Mouse (Mus musculus): ENCODE data around the gene Syt11. TPM values are rescaled to one million over a fixed set of nuclear protein-coding genes. Genes with fewer than 3 reads are reported as not detected.
"Not testable (repeated sequence)": the region's sequence is repeated elsewhere in the genome, so short reads cannot be mapped to it uniquely, and the experiment has no call there.

The Syt11 gene
- total RNA-seq, 4 experiments from 2014 or later = 6.4 to 9.0 (median 7.7) TPM

DNA sequence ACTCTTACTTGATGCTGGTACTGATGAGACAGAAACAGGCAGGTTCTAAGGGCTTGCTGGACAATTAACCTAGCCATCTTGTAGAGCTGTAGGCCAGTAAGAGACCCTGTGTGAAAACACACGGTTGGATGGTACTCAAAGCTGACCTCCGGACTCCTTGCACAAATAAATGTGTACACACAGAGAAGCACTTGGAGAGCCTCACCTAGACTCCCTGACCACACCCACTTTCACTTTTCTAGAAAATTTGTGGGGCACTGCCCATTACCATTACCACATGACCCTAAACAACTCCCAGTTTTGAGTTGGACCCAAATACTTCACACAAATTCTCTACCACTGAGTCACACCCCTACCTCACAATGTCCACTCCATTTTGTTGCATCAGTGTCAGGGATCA lies 38.4 kb downstream of the Syt11 start:
- no peak for DNase-seq (ENCODE audit: low spot score)

DNA sequence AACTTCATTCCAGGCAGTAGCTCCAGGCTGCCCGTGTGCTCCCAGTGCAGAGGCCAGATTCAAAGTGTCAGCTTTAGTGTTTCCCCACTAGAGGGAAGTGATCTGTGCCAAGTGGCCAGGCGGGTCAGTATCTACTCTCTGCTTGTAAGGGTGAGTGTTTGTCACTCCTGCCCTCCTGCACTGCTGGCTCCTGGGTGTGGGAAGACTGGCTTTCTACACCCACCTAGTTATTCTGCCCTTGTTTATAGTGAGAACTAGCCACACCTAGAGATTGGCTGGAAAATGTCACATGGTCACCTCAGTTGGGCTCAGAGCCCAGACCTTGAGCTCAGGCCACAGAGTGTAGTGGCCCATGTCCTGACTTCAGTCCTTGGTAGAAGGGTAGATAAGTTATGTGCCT lies 55.9 kb downstream of the Syt11 start:
- peak; percentile 81 for DNase-seq (ENCODE audit: low spot score)

DNA sequence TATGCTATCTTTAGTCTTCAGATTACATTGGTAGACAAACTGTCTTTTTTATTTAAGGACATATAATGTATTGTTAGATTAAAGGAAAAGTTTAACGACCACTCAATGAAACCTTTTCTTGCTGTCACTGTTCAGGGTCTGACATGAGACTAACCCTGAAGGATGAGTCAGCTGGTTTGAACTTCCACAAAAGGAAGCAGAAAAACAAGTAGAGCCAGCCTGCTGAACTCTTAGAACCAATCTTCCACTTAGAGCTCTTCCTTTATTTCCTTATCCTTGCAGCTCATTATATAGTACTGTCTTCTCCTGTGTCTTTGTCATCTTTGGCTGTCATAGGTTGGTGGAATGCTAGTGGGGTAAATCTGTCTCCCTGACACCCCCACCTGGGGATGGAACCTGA lies 57.1 kb downstream of the Syt11 start:
- DNase-seq (ENCODE audit: low spot score) = peak; percentile 24

DNA sequence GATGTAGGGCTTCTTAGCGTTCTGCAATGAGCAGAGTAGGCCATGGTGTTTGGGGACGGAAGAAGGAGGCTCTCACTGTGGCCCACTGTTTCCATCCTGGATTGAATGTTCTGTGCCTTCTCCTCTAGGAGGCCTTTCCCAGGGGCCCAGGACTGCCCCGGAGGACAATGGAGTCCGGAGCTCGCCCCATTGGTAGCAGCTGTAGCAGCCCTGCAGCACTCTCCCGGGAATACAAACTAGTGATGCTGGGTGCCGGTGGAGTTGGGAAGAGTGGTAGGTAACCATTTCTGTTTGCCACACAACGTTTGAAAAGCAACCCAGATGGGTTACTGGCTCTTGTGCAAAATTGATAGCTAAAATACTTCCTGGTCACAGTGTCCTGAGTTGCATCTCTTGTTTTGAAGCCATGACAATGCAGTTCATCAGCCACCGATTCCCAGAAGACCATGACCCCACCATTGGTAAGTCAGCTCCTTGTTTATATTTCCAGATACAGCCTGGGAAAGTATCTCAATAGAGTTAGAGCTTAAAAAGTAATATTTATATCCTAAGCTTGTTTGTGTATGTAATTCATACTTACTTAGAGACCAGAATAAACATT lies 57.7 kb downstream of the Syt11 start:
- DNase-seq (ENCODE audit: low spot score) = no peak

DNA sequence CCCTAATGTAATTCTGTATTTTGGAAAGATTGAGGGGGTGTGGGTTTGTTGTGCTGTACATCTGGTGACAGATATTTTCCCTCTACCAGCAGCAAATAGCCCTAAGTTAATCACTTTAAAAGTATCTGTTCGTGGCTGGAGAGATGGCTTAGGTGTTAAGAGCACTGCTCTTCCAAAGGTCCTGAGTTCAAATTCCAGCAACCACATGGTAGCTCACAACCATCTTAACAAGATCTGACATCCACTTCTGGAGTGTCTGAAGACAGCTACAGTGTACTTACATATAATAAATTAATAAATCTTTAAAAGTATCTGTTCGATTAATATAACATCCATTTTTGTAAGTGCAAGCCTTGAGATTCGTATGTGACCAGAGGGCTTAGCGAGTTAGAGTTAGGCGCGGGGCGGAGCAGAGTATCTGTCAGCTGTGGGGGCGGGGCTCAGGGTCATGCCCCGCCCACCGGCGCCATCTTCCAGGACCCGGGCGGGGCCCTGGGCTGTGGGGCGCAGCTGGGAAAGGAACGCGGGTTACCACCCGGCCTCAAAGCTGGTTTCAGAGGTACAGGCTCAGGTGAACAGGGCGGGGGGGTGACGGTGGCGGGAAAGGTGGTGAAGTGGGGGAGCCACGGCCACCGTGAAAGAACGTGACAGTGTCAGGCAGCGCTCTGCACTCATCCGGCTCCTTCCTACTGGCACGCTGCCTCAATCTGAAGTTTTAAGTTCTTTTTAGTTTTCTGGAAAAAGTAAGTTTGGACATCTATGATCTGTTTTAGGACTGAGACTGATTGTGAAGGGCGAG lies 58.4 kb downstream of the Syt11 start, which contains the start of gene Rit1:
Gene Rit1, plus strand, starts transcription at position 440 of the 799 bp plus-strand sequence.
- DNase-seq (ENCODE audit: low spot score) = peak; percentile 79

DNA sequence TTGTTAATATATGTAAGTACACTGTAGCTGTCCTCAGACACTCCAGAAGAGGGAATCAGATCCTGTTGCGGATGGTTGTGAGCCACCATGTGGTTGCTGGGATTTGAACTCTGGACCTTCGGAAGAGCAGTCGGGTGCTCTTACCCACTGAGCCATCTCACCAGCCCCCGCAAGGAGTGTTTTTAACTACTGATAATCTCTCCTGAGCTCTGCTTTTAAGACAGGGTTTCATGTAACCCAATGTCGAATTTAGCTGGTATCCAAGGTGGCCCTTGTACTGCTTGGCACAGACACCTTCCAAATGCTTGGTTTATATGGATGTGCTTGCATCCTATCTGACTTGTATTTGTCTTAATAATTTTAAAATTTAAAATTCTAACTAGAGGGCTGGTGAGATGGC lies 59.2 kb downstream of the Syt11 start:
- not testable (repeated sequence) for DNase-seq (ENCODE audit: low spot score)

DNA sequence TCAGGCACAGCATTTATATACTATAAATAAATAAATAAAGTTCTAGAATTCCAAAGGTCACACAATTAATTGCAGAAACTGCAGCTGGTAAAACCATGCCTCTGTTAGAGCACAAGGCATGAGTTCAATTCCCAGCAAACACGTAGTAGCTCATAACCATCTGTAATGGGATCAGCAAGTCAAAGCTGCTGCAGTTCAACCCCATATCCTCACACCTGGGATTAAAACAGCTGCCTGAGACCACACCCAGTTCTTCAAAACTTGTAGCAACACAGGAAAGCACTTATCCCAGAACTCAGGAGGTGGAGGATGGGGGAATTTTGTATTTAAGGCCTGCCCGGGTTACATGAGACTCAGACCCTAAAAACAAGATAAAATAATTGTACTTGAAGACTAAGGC lies 60.2 kb downstream of the Syt11 start:
- DNase-seq (ENCODE audit: low spot score) = no peak

DNA sequence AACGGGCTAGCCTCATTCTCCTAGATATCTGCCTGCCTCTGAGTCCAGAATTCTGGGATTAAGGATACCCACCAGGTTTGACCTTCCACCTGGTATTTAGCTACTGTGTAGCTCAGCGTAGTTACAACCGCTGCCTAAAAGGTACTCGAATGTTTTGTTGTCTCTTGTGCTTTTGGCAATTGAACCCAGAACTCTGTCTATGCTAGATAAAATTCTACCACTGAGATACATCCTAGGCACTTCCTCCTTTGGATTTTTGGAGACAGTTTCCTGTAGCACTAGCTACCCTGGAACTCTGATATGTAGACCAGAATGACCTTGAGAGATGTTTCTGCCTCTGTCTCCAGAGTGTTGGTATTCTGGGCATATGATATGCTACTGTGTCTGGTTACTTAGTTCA lies 61.3 kb downstream of the Syt11 start:
- DNase-seq (ENCODE audit: low spot score) = no peak

DNA sequence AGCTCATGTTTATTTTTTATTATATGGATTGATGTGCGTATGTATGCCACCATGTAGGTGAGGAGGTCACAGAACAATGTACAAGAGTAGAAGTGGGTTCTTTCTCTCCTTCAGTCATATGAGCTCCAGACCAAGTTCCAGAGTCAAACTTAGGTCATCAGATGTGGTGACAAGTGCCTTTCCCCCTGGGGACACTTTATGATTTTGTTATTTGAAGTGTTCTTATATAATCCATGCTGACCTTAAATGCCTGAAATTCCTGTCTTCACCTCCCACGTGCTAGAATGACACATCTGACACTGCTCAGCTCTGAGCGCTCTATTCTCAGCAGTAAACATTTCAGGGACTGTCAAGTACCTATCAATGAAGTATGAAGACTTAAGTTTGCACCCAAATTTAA lies 73.7 kb downstream of the Syt11 start:
- DNase-seq (ENCODE audit: low spot score) = no peak

DNA sequence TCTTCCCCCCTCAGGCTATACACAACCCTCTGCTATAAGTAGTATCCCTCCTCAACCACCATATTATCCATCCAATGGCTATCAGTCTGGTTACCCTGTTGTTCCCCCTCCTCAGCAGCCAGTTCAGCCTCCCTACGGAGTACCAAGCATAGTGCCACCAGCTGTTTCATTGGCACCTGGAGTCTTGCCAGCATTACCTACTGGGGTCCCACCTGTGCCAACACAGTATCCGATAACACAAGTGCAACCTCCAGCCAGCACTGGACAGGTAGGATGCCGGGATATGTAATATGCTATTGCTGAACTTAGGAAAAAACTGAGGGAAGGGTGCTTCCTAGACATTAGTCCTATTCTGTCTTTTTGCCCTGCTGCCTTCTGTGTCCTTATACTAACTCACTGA lies 74.7 kb downstream of the Syt11 start:
- no peak for DNase-seq (ENCODE audit: low spot score)

DNA sequence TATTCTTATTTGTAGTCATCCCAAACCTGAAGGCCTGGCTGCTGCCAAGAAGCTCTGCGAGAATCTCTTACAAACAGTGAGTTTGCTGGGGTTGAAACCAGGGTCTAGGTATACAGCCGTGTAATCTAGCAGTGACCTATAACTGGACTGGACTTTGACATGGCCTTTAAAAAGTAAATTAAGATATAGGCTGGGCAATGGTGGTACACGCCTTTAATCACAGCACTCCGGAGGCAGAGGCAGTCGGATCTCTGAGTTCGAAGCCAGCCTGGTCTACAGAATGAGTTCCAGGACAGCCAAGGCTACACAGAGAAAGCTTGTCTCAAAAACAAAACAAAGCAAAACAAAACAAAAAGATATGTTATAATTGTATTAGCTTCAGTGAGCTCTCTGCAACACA lies 76.1 kb downstream of the Syt11 start:
- no peak for DNase-seq (ENCODE audit: low spot score)

DNA sequence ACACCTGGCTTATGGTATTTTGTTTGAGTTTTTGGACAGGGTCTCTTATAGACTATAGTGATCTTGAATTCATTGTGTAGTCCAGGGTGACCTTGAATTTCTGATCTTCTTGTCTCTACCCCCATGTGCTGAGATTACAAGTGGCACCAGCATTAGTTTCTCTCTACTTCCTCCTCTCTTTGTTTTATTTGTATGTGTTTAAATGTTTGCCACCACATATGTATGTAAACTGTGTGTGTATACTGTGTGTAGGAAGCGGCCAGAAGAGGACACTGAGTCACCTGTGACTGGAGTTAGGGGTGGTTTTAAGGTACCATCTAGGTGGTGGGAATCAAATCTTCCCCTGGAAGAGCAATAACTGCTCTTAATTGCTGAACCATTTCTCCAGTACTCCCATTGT lies 76.9 kb downstream of the Syt11 start:
- no peak for DNase-seq (ENCODE audit: low spot score)

DNA sequence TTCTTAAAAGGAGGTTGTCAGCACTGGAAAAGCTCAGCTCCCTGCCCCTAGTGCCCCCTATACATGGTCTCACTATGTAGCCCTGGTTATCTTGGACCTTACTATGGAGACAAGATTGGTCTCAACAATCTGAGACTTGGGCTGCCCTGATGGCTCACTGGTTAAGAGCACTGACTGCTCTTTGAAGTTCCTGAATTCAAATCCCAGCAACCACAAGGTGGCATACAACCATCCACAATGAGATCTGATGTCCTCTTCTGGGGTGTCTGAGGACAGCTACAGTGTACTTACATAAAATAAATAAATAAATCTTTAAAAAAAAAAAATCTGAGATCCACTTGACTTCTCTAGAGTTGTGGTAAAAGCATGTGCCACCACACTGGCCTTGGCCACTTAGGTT lies 79.4 kb downstream of the Syt11 start:
- no peak for DNase-seq (ENCODE audit: low spot score)

Other genes starting within 250 kb of the Syt11 start
- gene Mex3a, start 242.8 kb downstream of the Syt11 start, total RNA-seq (2022) = under 1 TPM; 0.28 to 0.44 (median 0.33) TPM
- not detected for gene Rab25, start 226.9 kb downstream of the Syt11 start, total RNA-seq (2022)
- 100 to 1,000 TPM; 104 to 116 (median 107) TPM for gene Lamtor2, start 222.1 kb downstream of the Syt11 start, total RNA-seq (2022)
- gene Ubqln4, start 221.4 kb downstream of the Syt11 start, total RNA-seq (2022) = 10 to 100 TPM; 68.8 to 90.5 (median 77.6) TPM
- gene Ssr2, start 199.3 kb downstream of the Syt11 start, total RNA-seq (2022) = 10 to 100 TPM; 60.4 to 67.0 (median 64.4) TPM
- 10 to 100 TPM; 38.8 to 45.9 (median 41.4) TPM for gene Arhgef2, start 169.2 kb downstream of the Syt11 start, total RNA-seq (2022)
- under 1 TPM in 1 of 4 experiments, not detected in 3; 0.23 TPM for gene Rxfp4, start 122.0 kb downstream of the Syt11 start, total RNA-seq (2022)
- gene Khdc4, start 89.4 kb downstream of the Syt11 start, total RNA-seq (2022) = 10 to 100 TPM; 26.3 to 31.5 (median 27.8) TPM
- 10 to 100 TPM; 61.8 to 76.1 (median 67.9) TPM for gene Rit1, start 58.3 kb downstream of the Syt11 start, total RNA-seq (2022)
- 10 to 100 TPM; 19.6 to 20.3 (median 19.9) TPM for gene Gon4l, start 60.1 kb upstream of the Syt11 start, total RNA-seq (2022)
- gene Msto1, start 138.8 kb upstream of the Syt11 start, total RNA-seq (2022) = 10 to 100 TPM; 12.1 to 15.6 (median 12.9) TPM
- gene Ash1l, start 175.5 kb upstream of the Syt11 start, total RNA-seq (2022) = 10 to 100 TPM; 40.2 to 43.4 (median 42.0) TPM
- 100 to 1,000 TPM; 142 to 154 (median 149) TPM for gene Dap3, start 176.0 kb upstream of the Syt11 start, total RNA-seq (2022)